Mouse (Mus musculus): ENCODE measurements around the gene Arrdc2.

GRCm38 (mm10) chr8:70789046-70789445 is 50.5 kb downstream of the Arrdc2 start:
- TF ChIP-seq MAZ (IDR thresholded peaks at IDR 0.05; ENCODE audit: low read depth, low read length) (no peak), POLR2A (IDR thresholded peaks at IDR 0.05; ENCODE audit: control insufficient read depth in 1 of 2, insufficient read depth in 1 of 2, low read depth in 1 of 2, low read length in 2 of 2, poor library complexity in 1 of 2) (no peak), CTCF (IDR thresholded peaks at IDR 0.05 in 2 of 3, conservative IDR thresholded peaks at IDR 0.05 in 1 of 3; ENCODE audit: control insufficient read depth in 1 of 3, insufficient read depth in 1 of 3, low read depth in 2 of 3, low read length in 3 of 3, poor library complexity in 1 of 3, severe bottlenecking in 1 of 3) (no peak), GATA1 (IDR thresholded peaks at IDR 0.05; ENCODE audit: low read depth, low read length) (no peak), MAX (IDR thresholded peaks at IDR 0.05; ENCODE audit: low read length) (no peak), UBTF (IDR thresholded peaks at IDR 0.05; ENCODE audit: borderline replicate concordance, insufficient read depth, low read depth, low read length) (no peak), MYC (IDR thresholded peaks at IDR 0.05; ENCODE audit: low read depth, low read length) (no peak), KAT2A (conservative IDR thresholded peaks at IDR 0.05; ENCODE audit: low read depth, low read length) (no peak), EP300 (IDR thresholded peaks at IDR 0.05; ENCODE audit: low read depth in 1 of 2, low read length in 2 of 2) (no peak), MXI1 (IDR thresholded peaks at IDR 0.05; ENCODE audit: low read depth, low read length) (no peak), MAFK (IDR thresholded peaks at IDR 0.05; ENCODE audit: borderline replicate concordance, low read depth, low read length) (no peak)

Measured in MEL (cell line).